Mouse (Mus musculus) testis, adult 10 weeks (tissue): ENCODE measurements around the gene Hepacam2. TPM values are rescaled to one million over a fixed set of nuclear protein-coding genes. Genes with fewer than 3 reads are reported as not detected.

ENCODE experiments used
- polyA plus RNA-seq: library from polyadenylated mRNA; stranded (reverse); fragments of 350-450 nt; fragmentation: Illumina TruSeq; extraction: RNeasy Lipid Tissue Mini Kit (QIAGEN cat#74804); gene quantifications from one replicate; pipeline ENCODE4 v1.2.3, GENCODE M21; 2014; ENCODE audit warnings: low read depth, low replicate concordance

The Hepacam2 gene
- 7.7 TPM for polyA plus RNA-seq

DNA sequence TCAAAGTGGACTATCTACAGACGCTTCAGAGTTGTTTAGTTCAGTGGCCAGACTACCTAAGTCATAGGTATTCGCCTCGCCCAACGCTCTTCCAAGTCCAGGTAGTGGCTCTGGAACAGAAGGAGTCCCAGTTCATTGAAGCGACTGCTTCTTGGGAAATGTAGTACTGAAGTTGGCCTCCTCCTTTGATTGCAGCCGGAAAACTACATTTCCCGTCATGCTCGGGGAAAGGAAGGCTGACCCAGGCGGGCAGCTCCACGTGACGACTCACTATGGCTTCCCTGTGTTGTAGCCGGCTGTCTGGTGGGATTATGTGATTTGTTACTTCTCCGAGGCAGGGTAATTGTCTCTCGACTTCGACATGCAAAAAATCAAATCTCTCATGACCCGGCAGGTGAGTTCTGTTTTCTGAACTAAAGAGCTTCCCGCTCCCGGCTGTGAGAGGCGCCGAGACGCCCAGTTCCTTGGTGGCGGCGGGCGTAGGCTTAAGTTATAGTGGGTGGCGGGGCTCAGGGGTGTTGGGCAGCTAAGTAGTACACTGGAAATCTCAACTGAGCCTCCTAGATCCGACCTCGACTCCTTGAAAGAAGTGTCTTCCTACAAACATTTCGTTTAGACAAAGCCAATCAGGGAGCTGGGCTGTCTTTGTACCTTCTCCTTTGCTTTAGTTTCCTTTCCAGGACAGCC is at the start of gene Hepacam2, which contains the start of gene Vps50:
Gene Hepacam2, minus strand, starts transcription at position 137 of the 687 bp plus-strand sequence.
Gene Vps50, plus strand, starts transcription at position 221 of the 687 bp plus-strand sequence.

Other genes with a start within 250 kb of the Hepacam2 start
- 9.7 TPM for gene Samd9l, start 98.7 kb downstream of the Hepacam2 start, polyA plus RNA-seq
- 66.1 TPM for gene Vps50, start 84 bp upstream of the Hepacam2 start, polyA plus RNA-seq